Mouse (Mus musculus): Measurements from ENCODE around the gene Bmyc.

GRCm38 (mm10) chr2:25754201-25754600 is 47.7 kb downstream of the Bmyc start:
- TF ChIP-seq CTCF (IDR thresholded peaks at IDR 0.05; ENCODE audit: low read depth, low read length): no peak
- TF ChIP-seq POLR2A (IDR thresholded peaks at IDR 0.05; ENCODE audit: extremely low read depth, insufficient read depth, low read length): no peak

Measured in liver, adult 2 months (tissue).